17 mouse cellular contexts compared by ENCODE assay signal in genomic region chr19:55190065-55190464, GRCm38 (mm10). TPM values are rescaled to one million over a fixed set of nuclear protein-coding genes. Genes with fewer than 3 reads are reported as not detected.
DNase-seq lines count a peak whose midpoint lies in the region; ATAC-seq and TF ChIP-seq lines count a peak whose summit lies in the region.
"Had no signal": no experiment of that assay in that cellular context is flagged by ENCODE, and none has a peak within 500 bp of the region (broad histone marks: within the 10 kb centered on the region; RNA-seq: fewer than 3 reads in every experiment).

No protein-coding gene starts in this region.

- WGBS in lung, adult 2 months = 60% methylated on average over 5 of the region's 5 CpGs
- WGBS in forebrain, embryonic 13.5 days = 84% methylated on average over 5 of the region's 5 CpGs

- DNase-seq in gastrocnemius, adult 18-20 months (ENCODE audit: low spot score) = peak; percentile 87
- no peak for DNase-seq in gastrocnemius, postnatal 4 days (ENCODE audit: low spot score in 2 of 2)
- DNase-seq in lung, adult 18-20 months = peak; percentile 27 to 46
- DNase-seq in lung, adult 2 months = no peak
- peak; percentile 78 for DNase-seq in heart, postnatal 10 days
- peak; percentile 64 to 66 for DNase-seq in kidney, postnatal 36 days
- DNase-seq in ovary, postnatal 10 days (ENCODE audit: low spot score) = no peak
- DNase-seq: cerebellum, postnatal 14 days; liver, postnatal 0 days; right cerebral cortex, postnatal 14 days had no signal

- H3K4me2 ChIP-seq in forebrain, embryonic 13.5 days = no peak overlapping the region
- H3K4me2 ChIP-seq: limb, embryonic 13.5 days had no signal

- H3K9ac ChIP-seq in forebrain, embryonic 13.5 days = no peak overlapping the region
- H3K9ac ChIP-seq: limb, embryonic 13.5 days; liver, postnatal 0 days had no signal

- ATAC-seq in forebrain, embryonic 13.5 days = no peak
- ATAC-seq: activated CD4-positive, CD25-positive, alpha-beta regulatory T cell, adult 4 months; liver, postnatal 0 days; midbrain, embryonic 16.5 days had no signal

- no peak overlapping the region for H3K27ac ChIP-seq in forebrain, embryonic 13.5 days
- H3K27ac ChIP-seq: layer of hippocampus, adult 2 months; limb, embryonic 13.5 days had no signal

- intact Hi-C loops in heart, postnatal 10 days (cut with DNase I) = no loop called here

- no peak overlapping the region for H3K4me3 ChIP-seq in lung, adult 2 months (replicated peaks; ENCODE audit: extremely low read depth, low read depth, low read length)
- H3K4me3 ChIP-seq in forebrain, embryonic 13.5 days = no peak overlapping the region
- H3K4me3 ChIP-seq: layer of hippocampus, adult 2 months; limb, embryonic 13.5 days had no signal

- H3K4me1 ChIP-seq in lung, adult 2 months (ENCODE audit: control insufficient read depth, insufficient read depth, low read length) = peaks cover 3% of the 10 kb centered on the region; the same call in 1 of the 2 replicates
- H3K4me1 ChIP-seq in forebrain, embryonic 13.5 days = peaks cover 13% of the 10 kb centered on the region

- no peaks in the 10 kb centered on the region for H3K9me3 ChIP-seq in forebrain, embryonic 13.5 days (replicated peaks)
- H3K9me3 ChIP-seq: limb, embryonic 13.5 days had no signal

- no peaks in the 10 kb centered on the region for H3K36me3 ChIP-seq in forebrain, embryonic 13.5 days (ENCODE audit: poor library complexity, severe bottlenecking)
- H3K36me3 ChIP-seq: limb, embryonic 13.5 days had no signal

- TF ChIP-seq CTCF in lung, adult 2 months (IDR thresholded peaks at IDR 0.05; ENCODE audit: insufficient read depth, low read length) = no peak

- no peak for TF ChIP-seq POLR2A in lung, adult 2 months (IDR thresholded peaks at IDR 0.05; ENCODE audit: borderline replicate concordance, extremely low read depth, low read depth, low read length)

- no peaks in the 10 kb centered on the region for H3K27me3 ChIP-seq in forebrain, embryonic 13.5 days
- H3K27me3 ChIP-seq: limb, embryonic 13.5 days had no signal

RNA-seq across cellular contexts. Expression of gene Tectb, which starts 9.5 kb away (rescaled TPM):
- total RNA-seq in gastrocnemius, adult 18-20 months (2021) = not detected
- under 1 TPM; 0.22 to 0.29 TPM for total RNA-seq in gastrocnemius, postnatal 4 days (2021)
- 0.09 and 0.32 TPM in 2 replicates for polyA plus RNA-seq in lung, adult 2 months (2012; rRNA removed)
- total RNA-seq in heart, postnatal 10 days (2021) = under 1 TPM in 1 of 2 experiments, not detected in 1; 0.31 TPM
- polyA plus RNA-seq in forebrain, embryonic 13.5 days (2015; fragmentation: Nextera tagmentation; extraction: Ambion mirVana) = 0.13 TPM in 1 of 2 replicates, not detected in the other
- polyA plus RNA-seq: activated CD4-positive, CD25-positive, alpha-beta regulatory T cell, adult 4 months; embryonic facial prominence, embryonic 11.5 days; heart, embryonic 16.5 days; limb, embryonic 13.5 days had no signal

RNA-seq across cellular contexts. Expression of gene Gucy2g, which starts 51.0 kb away (rescaled TPM):
- total RNA-seq in gastrocnemius, adult 18-20 months (2021) = under 1 TPM; 0.16 to 0.21 TPM
- total RNA-seq in gastrocnemius, postnatal 4 days (2021) = under 1 TPM in 1 of 2 experiments, not detected in 1; 0.10 TPM
- polyA plus RNA-seq in lung, adult 2 months (2012; rRNA removed) = 0.32 TPM in 2 replicates
- total RNA-seq in heart, postnatal 10 days (2021) = under 1 TPM in 1 of 2 experiments, not detected in 1; 0.07 TPM
- polyA plus RNA-seq in forebrain, embryonic 13.5 days (2015; fragmentation: Nextera tagmentation; extraction: Ambion mirVana) = not detected in 2 replicates
- polyA plus RNA-seq: activated CD4-positive, CD25-positive, alpha-beta regulatory T cell, adult 4 months; embryonic facial prominence, embryonic 11.5 days; heart, embryonic 16.5 days; limb, embryonic 13.5 days had no signal

Comparison
In these comparisons a context has a peak if more than half of its experiments do, and no peak if none do; other contexts are left out.
1. DNase-seq: peak in gastrocnemius, adult 18-20 months (single experiment), lung, adult 18-20 months (2 of 2), heart, postnatal 10 days (2 of 2) and kidney, postnatal 36 days (2 of 2); none in gastrocnemius, postnatal 4 days (0 of 2), lung, adult 2 months (single experiment) and ovary, postnatal 10 days (single experiment).